Mouse (Mus musculus): ENCODE measurements at regions not wholly inside any gene's neighbourhood (a gene's known extent, or its start where the extent isn't known, plus 50 kb on each side); places are given as distances from the start of the nearest gene placed in this dataset.

DNA sequence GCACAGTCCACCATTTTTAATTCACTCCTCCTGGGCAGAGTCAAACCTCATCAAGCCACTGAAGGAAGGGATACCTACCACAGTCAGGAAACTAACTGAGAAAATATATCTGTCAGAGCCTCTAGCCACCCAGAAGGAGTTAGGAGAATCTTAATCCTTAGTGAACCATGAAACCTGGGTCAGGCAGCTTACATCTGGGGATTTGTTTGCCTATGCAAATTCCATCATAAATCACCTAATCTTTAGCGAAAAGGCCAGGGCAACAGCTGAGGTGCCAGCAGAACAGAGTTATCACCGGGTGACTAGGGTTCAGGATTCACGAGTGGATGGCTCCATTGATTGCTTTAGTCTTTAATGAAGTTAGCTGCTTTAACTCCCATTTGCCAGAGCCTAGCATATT lies 619.3 kb downstream of the Slc22a22 start:
- Histone ChIP-seq H3K27ac (ENCODE audit: insufficient read depth, low read length) (no peak overlapping the region), H3K9me3 (replicated peaks; ENCODE audit: control insufficient read depth, insufficient read depth, low read length, poor library complexity, severe bottlenecking) (no peaks in the 10 kb centered on the region), H3K4me1 (ENCODE audit: control insufficient read depth, insufficient read depth, low read length) (no peaks in the 10 kb centered on the region), H3K4me3 (ENCODE audit: low read depth, low read length) (no peak overlapping the region), H3K9ac (ENCODE audit: low read depth, poor library complexity, severe bottlenecking) (no peak overlapping the region), H3K36me3 (ENCODE audit: control insufficient read depth, insufficient read depth, low read length, poor library complexity, severe bottlenecking) (no peaks in the 10 kb centered on the region), H3K27me3 (ENCODE audit: control insufficient read depth, insufficient read depth, low read length, poor library complexity, severe bottlenecking) (no peaks in the 10 kb centered on the region)
- TF ChIP-seq POLR2A (IDR thresholded peaks at IDR 0.05; ENCODE audit: insufficient read depth, low read length) (no peak), EP300 (IDR thresholded peaks at IDR 0.05; ENCODE audit: insufficient read depth, low read depth, low read length) (no peak), CTCF (IDR thresholded peaks at IDR 0.05; ENCODE audit: low read depth, low read length) (no peak)

DNA sequence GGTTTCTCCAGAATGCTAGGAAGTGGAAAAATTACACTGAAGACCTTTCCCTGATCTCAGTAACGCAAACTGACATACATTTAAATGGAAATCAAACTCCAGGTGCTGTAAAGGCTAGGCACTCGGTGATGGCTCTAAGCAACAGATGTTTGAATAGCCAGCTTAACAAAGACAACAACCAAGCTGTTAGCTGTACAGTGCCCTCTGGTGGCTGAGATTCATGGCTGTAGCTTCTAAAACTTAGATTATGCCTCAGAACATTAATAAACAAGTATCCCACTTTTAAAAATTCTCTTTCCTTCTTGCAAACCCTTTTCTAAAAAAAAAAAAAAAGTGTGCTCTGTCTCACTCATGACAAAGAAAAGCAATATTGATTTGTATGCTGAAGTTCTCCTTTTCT lies 621.4 kb downstream of the Slc22a22 start:
- Histone ChIP-seq H3K4me1 (ENCODE audit: control insufficient read depth, insufficient read depth, low read length) (no peaks in the 10 kb centered on the region), H3K27me3 (ENCODE audit: control insufficient read depth, insufficient read depth, low read length, poor library complexity, severe bottlenecking) (no peaks in the 10 kb centered on the region), H3K36me3 (ENCODE audit: control insufficient read depth, insufficient read depth, low read length, poor library complexity, severe bottlenecking) (no peaks in the 10 kb centered on the region), H3K9ac (ENCODE audit: low read depth, poor library complexity, severe bottlenecking) (no peak overlapping the region), H3K4me3 (ENCODE audit: low read depth, low read length) (no peak overlapping the region), H3K9me3 (replicated peaks; ENCODE audit: control insufficient read depth, insufficient read depth, low read length, poor library complexity, severe bottlenecking) (no peaks in the 10 kb centered on the region), H3K27ac (ENCODE audit: insufficient read depth, low read length) (no peak overlapping the region)
- no peak for TF ChIP-seq EP300 (IDR thresholded peaks at IDR 0.05; ENCODE audit: insufficient read depth, low read depth, low read length)
- TF ChIP-seq CTCF (IDR thresholded peaks at IDR 0.05; ENCODE audit: low read depth, low read length): peak; percentile 31
- no peak for TF ChIP-seq POLR2A (IDR thresholded peaks at IDR 0.05; ENCODE audit: insufficient read depth, low read length)

DNA sequence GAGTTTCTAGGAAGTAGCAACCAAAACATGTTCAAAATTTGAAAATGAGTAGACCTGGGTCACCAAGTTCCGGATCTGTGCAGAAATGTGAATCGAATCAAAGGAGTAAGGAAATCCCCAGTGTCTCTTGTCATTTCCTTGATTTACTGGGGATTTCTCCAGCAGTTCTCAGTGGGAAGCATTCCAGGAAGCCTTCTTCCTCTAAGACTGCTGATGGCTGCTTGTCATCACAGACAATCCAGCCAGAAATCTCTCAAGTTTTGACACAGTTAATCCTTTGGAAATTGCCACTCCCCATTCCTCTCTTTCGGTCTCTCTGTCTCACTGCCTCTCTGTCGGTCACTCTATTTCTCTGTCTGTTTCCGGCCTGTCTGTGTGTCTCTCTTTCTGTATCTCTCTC lies 624.3 kb downstream of the Slc22a22 start:
- no peak overlapping the region for H3K4me3 ChIP-seq (ENCODE audit: low read depth, low read length)
- H3K9ac ChIP-seq (ENCODE audit: low read depth, poor library complexity, severe bottlenecking): no peak overlapping the region
- no peaks in the 10 kb centered on the region for H3K27me3 ChIP-seq (ENCODE audit: control insufficient read depth, insufficient read depth, low read length, poor library complexity, severe bottlenecking)
- H3K9me3 ChIP-seq (replicated peaks; ENCODE audit: control insufficient read depth, insufficient read depth, low read length, poor library complexity, severe bottlenecking): no peaks in the 10 kb centered on the region
- TF ChIP-seq EP300 (IDR thresholded peaks at IDR 0.05; ENCODE audit: insufficient read depth, low read depth, low read length) (no peak), POLR2A (IDR thresholded peaks at IDR 0.05; ENCODE audit: insufficient read depth, low read length) (no peak), CTCF (IDR thresholded peaks at IDR 0.05; ENCODE audit: low read depth, low read length) (no peak)
- H3K4me1 ChIP-seq (ENCODE audit: control insufficient read depth, insufficient read depth, low read length): no peaks in the 10 kb centered on the region
- H3K36me3 ChIP-seq (ENCODE audit: control insufficient read depth, insufficient read depth, low read length, poor library complexity, severe bottlenecking): no peaks in the 10 kb centered on the region
- H3K27ac ChIP-seq (ENCODE audit: insufficient read depth, low read length): no peak overlapping the region

DNA sequence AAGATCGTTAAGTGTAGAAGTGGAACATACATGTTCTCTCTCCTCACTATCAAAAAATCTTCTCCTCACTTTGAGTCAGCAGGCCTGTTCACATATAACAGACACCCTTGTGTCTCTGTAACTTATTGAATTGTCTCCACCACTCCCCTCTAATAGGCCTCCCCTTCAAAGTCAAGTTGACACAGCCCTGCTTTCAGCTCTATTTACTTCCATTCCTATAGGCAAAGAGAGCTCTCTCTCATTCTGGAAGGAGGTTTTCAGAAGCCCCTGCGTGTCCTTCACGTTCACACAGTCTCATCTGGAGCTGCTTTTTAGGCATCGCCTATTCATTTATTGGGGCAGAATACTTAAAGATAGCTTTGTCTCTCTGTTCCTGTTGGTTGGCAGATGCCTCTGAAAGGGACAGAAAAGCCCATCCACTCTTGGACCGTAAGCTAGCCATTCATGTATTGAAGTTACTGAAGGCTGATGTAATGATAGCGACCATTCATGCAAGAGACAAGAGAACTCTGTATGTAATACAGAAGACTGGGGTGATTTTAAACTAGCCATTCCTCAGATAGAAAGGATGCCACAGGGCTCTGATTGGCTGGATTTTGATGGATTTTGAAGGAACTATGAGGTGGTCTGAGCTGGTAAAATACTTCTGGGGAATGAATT lies 629.8 kb downstream of the Slc22a22 start:
- Histone ChIP-seq H3K27ac (ENCODE audit: insufficient read depth, low read length) (no peak overlapping the region), H3K9ac (ENCODE audit: low read depth, poor library complexity, severe bottlenecking) (no peak overlapping the region), H3K4me3 (ENCODE audit: low read depth, low read length) (no peak overlapping the region), H3K36me3 (ENCODE audit: control insufficient read depth, insufficient read depth, low read length, poor library complexity, severe bottlenecking) (no peaks in the 10 kb centered on the region), H3K27me3 (ENCODE audit: control insufficient read depth, insufficient read depth, low read length, poor library complexity, severe bottlenecking) (no peaks in the 10 kb centered on the region), H3K9me3 (replicated peaks; ENCODE audit: control insufficient read depth, insufficient read depth, low read length, poor library complexity, severe bottlenecking) (no peaks in the 10 kb centered on the region), H3K4me1 (ENCODE audit: control insufficient read depth, insufficient read depth, low read length) (peaks cover 6% of the 10 kb centered on the region)
- TF ChIP-seq POLR2A (IDR thresholded peaks at IDR 0.05; ENCODE audit: insufficient read depth, low read length) (no peak), CTCF (IDR thresholded peaks at IDR 0.05; ENCODE audit: low read depth, low read length) (no peak), EP300 (IDR thresholded peaks at IDR 0.05; ENCODE audit: insufficient read depth, low read depth, low read length) (no peak)

DNA sequence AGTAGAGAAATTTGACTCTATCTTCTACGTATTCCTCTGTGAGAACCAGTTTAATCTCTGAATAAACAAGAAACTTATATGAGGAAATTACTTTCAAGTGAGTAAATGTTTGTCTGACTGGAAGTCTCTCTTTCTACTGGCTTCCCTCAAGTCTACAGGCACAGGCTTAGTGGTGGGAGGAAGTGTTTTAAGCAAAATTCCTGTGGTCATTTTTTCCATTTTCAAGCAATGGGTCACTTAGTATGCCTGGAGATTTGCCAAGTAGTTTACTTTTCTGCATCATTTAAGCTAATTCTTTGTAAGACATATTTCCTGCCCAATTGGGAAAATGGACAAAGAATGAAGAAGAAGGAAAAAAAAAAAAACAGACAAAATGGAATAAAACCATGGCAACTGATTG lies 632.9 kb downstream of the Slc22a22 start:
- H3K4me1 ChIP-seq (ENCODE audit: control insufficient read depth, insufficient read depth, low read length): peaks cover 6% of the 10 kb centered on the region
- no peak overlapping the region for H3K4me3 ChIP-seq (ENCODE audit: low read depth, low read length)
- no peak overlapping the region for H3K9ac ChIP-seq (ENCODE audit: low read depth, poor library complexity, severe bottlenecking)
- TF ChIP-seq CTCF (IDR thresholded peaks at IDR 0.05; ENCODE audit: low read depth, low read length) (no peak), EP300 (IDR thresholded peaks at IDR 0.05; ENCODE audit: insufficient read depth, low read depth, low read length) (no peak), POLR2A (IDR thresholded peaks at IDR 0.05; ENCODE audit: insufficient read depth, low read length) (no peak)
- no peak overlapping the region for H3K27ac ChIP-seq (ENCODE audit: insufficient read depth, low read length)
- no peaks in the 10 kb centered on the region for H3K9me3 ChIP-seq (replicated peaks; ENCODE audit: control insufficient read depth, insufficient read depth, low read length, poor library complexity, severe bottlenecking)
- H3K27me3 ChIP-seq (ENCODE audit: control insufficient read depth, insufficient read depth, low read length, poor library complexity, severe bottlenecking): no peaks in the 10 kb centered on the region
- H3K36me3 ChIP-seq (ENCODE audit: control insufficient read depth, insufficient read depth, low read length, poor library complexity, severe bottlenecking): no peaks in the 10 kb centered on the region

DNA sequence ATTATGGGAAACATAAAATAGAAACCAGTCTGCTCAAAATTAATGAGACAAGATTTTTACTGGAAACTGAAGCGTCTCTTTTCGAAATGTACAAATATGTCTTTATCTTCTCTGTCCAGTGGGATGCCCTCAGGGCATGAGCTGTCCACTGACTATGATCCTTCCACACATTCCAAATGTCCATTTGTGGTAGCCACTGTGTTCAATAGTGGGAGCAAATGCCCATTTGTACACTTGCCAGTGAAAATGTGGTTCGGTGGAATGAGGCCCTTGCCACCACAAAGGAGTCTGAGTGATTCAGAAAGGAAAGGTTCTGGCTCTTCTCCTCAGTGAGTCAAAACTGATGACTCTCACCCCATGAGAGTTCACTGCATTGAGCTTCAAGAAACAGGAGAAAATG lies 635.9 kb downstream of the Slc22a22 start:
- H3K27ac ChIP-seq (ENCODE audit: insufficient read depth, low read length): no peak overlapping the region
- peaks cover 6% of the 10 kb centered on the region for H3K4me1 ChIP-seq (ENCODE audit: control insufficient read depth, insufficient read depth, low read length)
- no peaks in the 10 kb centered on the region for H3K27me3 ChIP-seq (ENCODE audit: control insufficient read depth, insufficient read depth, low read length, poor library complexity, severe bottlenecking)
- H3K9ac ChIP-seq (ENCODE audit: low read depth, poor library complexity, severe bottlenecking): no peak overlapping the region
- no peaks in the 10 kb centered on the region for H3K36me3 ChIP-seq (ENCODE audit: control insufficient read depth, insufficient read depth, low read length, poor library complexity, severe bottlenecking)
- H3K4me3 ChIP-seq (ENCODE audit: low read depth, low read length): no peak overlapping the region
- no peaks in the 10 kb centered on the region for H3K9me3 ChIP-seq (replicated peaks; ENCODE audit: control insufficient read depth, insufficient read depth, low read length, poor library complexity, severe bottlenecking)
- no peak for TF ChIP-seq CTCF (IDR thresholded peaks at IDR 0.05; ENCODE audit: low read depth, low read length)
- TF ChIP-seq POLR2A (IDR thresholded peaks at IDR 0.05; ENCODE audit: insufficient read depth, low read length): no peak
- no peak for TF ChIP-seq EP300 (IDR thresholded peaks at IDR 0.05; ENCODE audit: insufficient read depth, low read depth, low read length)
